13 mouse cellular contexts compared by ENCODE assay signal in the genomic region with DNA sequence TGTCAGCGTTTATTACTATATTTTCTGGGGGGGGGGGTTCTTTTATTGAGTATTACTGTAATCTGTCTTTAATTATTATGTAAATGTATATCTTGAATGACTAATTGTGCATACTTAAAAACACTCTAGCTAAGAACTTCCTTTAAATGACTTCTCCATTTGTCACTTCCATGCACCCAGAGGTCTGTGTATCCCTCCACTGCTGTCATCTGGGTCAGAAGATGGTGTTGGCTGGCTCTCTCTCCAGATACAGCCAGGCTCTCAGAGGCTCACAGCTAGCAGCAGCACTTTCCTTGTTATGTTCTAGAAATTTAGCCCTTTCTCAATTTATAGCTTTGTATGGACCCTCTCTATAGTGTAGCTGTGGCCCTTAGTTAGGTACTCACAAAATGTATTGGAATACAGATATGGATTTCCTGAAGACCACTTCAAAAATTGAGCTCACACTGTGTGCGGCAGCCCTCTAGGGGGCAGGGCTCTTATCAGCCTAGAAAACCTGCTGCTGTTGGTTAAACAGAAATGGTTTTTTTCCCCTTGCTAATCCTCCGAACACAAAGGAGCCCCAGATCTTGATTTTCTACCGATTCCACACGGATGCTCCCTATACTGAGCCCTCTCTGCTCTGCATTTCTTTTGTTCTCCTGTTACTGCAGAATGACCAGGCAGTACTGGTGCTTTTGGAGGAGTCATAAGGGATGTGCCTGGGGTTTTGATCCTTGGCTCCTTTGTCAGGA. TPM values are rescaled to one million over a fixed set of nuclear protein-coding genes. Genes with fewer than 3 reads are reported as not detected.
DNase-seq lines count a peak whose midpoint lies in the region; ATAC-seq and TF ChIP-seq lines count a peak whose summit lies in the region.
"Had no signal": no experiment of that assay in that cellular context is flagged by ENCODE, and none has a peak within 500 bp of the region (broad histone marks: within the 10 kb centered on the region; RNA-seq: fewer than 3 reads in every experiment).

No protein-coding gene starts in this region.

- no peaks in the 10 kb centered on the region; the same call in 1 of the 2 replicates for H3K4me1 ChIP-seq in hindbrain, embryonic 11.5 days (replicated peaks; ENCODE audit: control insufficient read depth, insufficient read depth, low read length)
- no peaks in the 10 kb centered on the region for H3K4me1 ChIP-seq in hindbrain, embryonic 16.5 days (ENCODE audit: control insufficient read depth, insufficient read depth, low read depth, low read length)
- no peaks in the 10 kb centered on the region for H3K4me1 ChIP-seq in CH12.LX (ENCODE audit: control insufficient read depth in 1 of 2, insufficient read depth in 2 of 2)
- H3K4me1 ChIP-seq: heart, embryonic 15.5 days had no signal

- ATAC-seq in hindbrain, embryonic 11.5 days (ENCODE audit: low FRiP score) = no peak
- no peak for ATAC-seq in hindbrain, embryonic 16.5 days
- ATAC-seq in common myeloid progenitor, adult 5-6 weeks (replicated peaks; ENCODE audit: low read depth, poor library complexity, severe bottlenecking) = peak; percentile 83
- ATAC-seq in erythroid progenitor cell, adult 5-6 weeks (replicated peaks; ENCODE audit: low FRiP score, poor library complexity, severe bottlenecking) = no peak

- dilution Hi-C loops in CH12.LX (cut with MboI; ENCODE audit: extremely low pct_ligation_motif_present, extremely low pct_unique_long_range_greater_than_20kb, low sequenced_read_pairs) = no loop called here

- WGBS in hindbrain, embryonic 11.5 days = 34% methylated on average over 5 of the region's 5 CpGs
- WGBS in hindbrain, embryonic 16.5 days = 32% methylated on average over 5 of the region's 5 CpGs

- TF ChIP-seq POLR2A in CH12.LX (IDR thresholded peaks at IDR 0.05; ENCODE audit: low read depth, low read length) = no peak

- H3K79me2 ChIP-seq in CH12.LX (replicated peaks; ENCODE audit: control insufficient read depth, extremely low read depth, insufficient read depth, poor library complexity, severe bottlenecking) = no peaks in the 10 kb centered on the region

- TF ChIP-seq CTCF in CH12.LX (conservative IDR thresholded peaks at IDR 0.05 in 1 of 2, IDR thresholded peaks at IDR 0.05 in 1 of 2; ENCODE audit: low read depth in 2 of 2, low read length in 2 of 2) = peak in 1 of 2 experiments; percentile 47; a peak in 2 of 4 replicates

- in situ Hi-C loops in CH12.LX (cut with MboI; ENCODE audit: low pct_ligation_motif_present, low pct_unique_long_range_greater_than_20kb, low sequenced_read_pairs) = no loop called here

- H3K27me3 ChIP-seq in hindbrain, embryonic 11.5 days (ENCODE audit: control insufficient read depth, insufficient read depth, low read length) = no peaks in the 10 kb centered on the region
- no peaks in the 10 kb centered on the region for H3K27me3 ChIP-seq in hindbrain, embryonic 16.5 days (replicated peaks; ENCODE audit: control insufficient read depth, insufficient read depth, low read length)
- no peaks in the 10 kb centered on the region for H3K27me3 ChIP-seq in CH12.LX (replicated peaks)
- H3K27me3 ChIP-seq: heart, embryonic 15.5 days had no signal

- H3K4me3 ChIP-seq in hindbrain, embryonic 11.5 days (ENCODE audit: low read depth, low read length) = no peak overlapping the region
- H3K4me3 ChIP-seq in hindbrain, embryonic 16.5 days (ENCODE audit: low read length) = no peak overlapping the region
- no peak overlapping the region for H3K4me3 ChIP-seq in CH12.LX (replicated peaks in 1 of 3; ENCODE audit: low read depth in 2 of 3, low read length in 2 of 3, poor library complexity in 1 of 3)
- H3K4me3 ChIP-seq: heart, embryonic 15.5 days had no signal

- H3K9ac ChIP-seq in hindbrain, embryonic 11.5 days (ENCODE audit: low read depth, low read length) = no peak overlapping the region
- no peak overlapping the region for H3K9ac ChIP-seq in hindbrain, embryonic 16.5 days (ENCODE audit: low read depth, low read length)
- no peak overlapping the region for H3K9ac ChIP-seq in CH12.LX (ENCODE audit: insufficient read depth, low read depth)
- H3K9ac ChIP-seq: heart, embryonic 15.5 days had no signal

- H3K36me3 ChIP-seq in hindbrain, embryonic 11.5 days (ENCODE audit: control insufficient read depth, insufficient read depth, low read length) = no peaks in the 10 kb centered on the region
- no peaks in the 10 kb centered on the region for H3K36me3 ChIP-seq in hindbrain, embryonic 16.5 days (ENCODE audit: control insufficient read depth, insufficient read depth, low read length)
- no peaks in the 10 kb centered on the region for H3K36me3 ChIP-seq in CH12.LX (replicated peaks in 1 of 2; ENCODE audit: control insufficient read depth in 1 of 2, insufficient read depth in 1 of 2, low read length in 1 of 2)
- H3K36me3 ChIP-seq: heart, embryonic 15.5 days had no signal

- no peak overlapping the region for H3K4me2 ChIP-seq in hindbrain, embryonic 11.5 days (replicated peaks; ENCODE audit: low read depth, low read length)
- H3K4me2 ChIP-seq in hindbrain, embryonic 16.5 days (ENCODE audit: low read length) = no peak overlapping the region
- H3K4me2 ChIP-seq in CH12.LX (ENCODE audit: insufficient read depth, low read depth, poor library complexity, severe bottlenecking) = no peak overlapping the region
- H3K4me2 ChIP-seq: heart, embryonic 15.5 days had no signal

- peak; percentile 26 for DNase-seq in hindbrain, embryonic 11.5 days (ENCODE audit: low spot score)
- peak; percentile 6 for DNase-seq in CH12.LX (ENCODE audit: extremely low read depth)
- peak; percentile 12 for DNase-seq in naive thymus-derived CD4-positive, alpha-beta T cell, adult 2 months (ENCODE audit: low read depth)
- DNase-seq in adrenal gland, adult 18-20 months (ENCODE audit: low spot score in 2 of 2) = no peak
- no peak for DNase-seq in kidney, postnatal 4 days
- DNase-seq: adrenal gland, postnatal 14 days; cerebellum, postnatal 25 days had no signal

- no peak; the same call in 1 of the 2 replicates for TF ChIP-seq RAD21 in CH12.LX (IDR thresholded peaks at IDR 0.05; ENCODE audit: low read depth, low read length)

- no peaks in the 10 kb centered on the region for H3K9me3 ChIP-seq in hindbrain, embryonic 11.5 days (ENCODE audit: control insufficient read depth, low read length)
- H3K9me3 ChIP-seq in hindbrain, embryonic 16.5 days (ENCODE audit: control insufficient read depth, low read length) = no peaks in the 10 kb centered on the region
- H3K9me3 ChIP-seq in CH12.LX (replicated peaks; ENCODE audit: low read length) = no peaks in the 10 kb centered on the region
- H3K9me3 ChIP-seq: heart, embryonic 15.5 days had no signal

- H3K27ac ChIP-seq in hindbrain, embryonic 11.5 days (ENCODE audit: low read depth, low read length) = no peak overlapping the region
- H3K27ac ChIP-seq in hindbrain, embryonic 16.5 days (ENCODE audit: low read depth, low read length) = no peak overlapping the region
- no peak overlapping the region for H3K27ac ChIP-seq in CH12.LX (ENCODE audit: insufficient read depth, low read depth)
- H3K27ac ChIP-seq: heart, embryonic 15.5 days had no signal

- no peak for TF ChIP-seq EP300 in CH12.LX (IDR thresholded peaks at IDR 0.05; ENCODE audit: low read length)

TF ChIP-seq in CH12.LX, 34 proteins besides CTCF, POLR2A, EP300 and RAD21:
- no peak for TF ChIP-seq MEF2A (IDR thresholded peaks at IDR 0.05; ENCODE audit: borderline replicate concordance, low read depth, low read length)
- TF ChIP-seq ZMIZ1 (IDR thresholded peaks at IDR 0.05; ENCODE audit: low read depth, low read length) = no peak
- no peak for TF ChIP-seq USF2 (conservative IDR thresholded peaks at IDR 0.05; ENCODE audit: low read depth, low read length)
- no peak for TF ChIP-seq JUND (conservative IDR thresholded peaks at IDR 0.05; ENCODE audit: low read depth, low read length)
- TF ChIP-seq ZNF384 (IDR thresholded peaks at IDR 0.05; ENCODE audit: low read depth, low read length) = no peak
- TF ChIP-seq IRF4 (IDR thresholded peaks at IDR 0.05; ENCODE audit: low read depth, low read length) = no peak
- no peak for TF ChIP-seq GABPA (IDR thresholded peaks at IDR 0.05; ENCODE audit: insufficient replicate concordance, low read depth, low read length)
- TF ChIP-seq SMC3 (IDR thresholded peaks at IDR 0.05; ENCODE audit: low read depth, low read length) = no peak
- TF ChIP-seq ZC3H11A (IDR thresholded peaks at IDR 0.05; ENCODE audit: low read depth, low read length) = no peak
TF ChIP-seq in CH12.LX: peak in this region for 0.

RNA-seq across cellular contexts. Expression of gene Spag6, which starts 40.7 kb away (rescaled TPM):
- polyA plus RNA-seq in hindbrain, embryonic 11.5 days (2014; fragmentation: Nextera tagmentation; extraction: Ambion mirVana) = 0.98 and 1.2 TPM in 2 replicates
- polyA plus RNA-seq in hindbrain, embryonic 16.5 days (2015; fragmentation: Nextera tagmentation; extraction: Ambion mirVana) = 0.06 and 0.14 TPM in 2 replicates
- total RNA-seq in CH12.LX (2012; rRNA removed) (0.34 and 0.63 TPM in 2 replicates), CH12.LX (2014; rRNA removed) (0.45 TPM in 1 of 2 replicates, not detected in the other)
- not detected in 2 replicates for polyA plus RNA-seq in CH12.LX (2012; ENCODE audit: insufficient read length, low read depth)
- total RNA-seq in common myeloid progenitor, adult 5-6 weeks (2017) = not detected in 2 replicates
- total RNA-seq in erythroid progenitor cell, adult 5-6 weeks (2015; ENCODE audit: low replicate concordance) = not detected in 2 replicates
- not detected in 2 replicates for total RNA-seq in erythroid progenitor cell, adult 5-6 weeks (2017; ENCODE audit: low replicate concordance)
- under 1 TPM; 0.51 to 0.66 TPM for total RNA-seq in adrenal gland, adult 18-20 months (2021)
- polyA plus RNA-seq: kidney, embryonic 16.5 days; neural tube, embryonic 14.5 days had no signal

RNA-seq across cellular contexts. Expression of gene Bmi1, which starts 57.7 kb away (rescaled TPM):
- polyA plus RNA-seq in hindbrain, embryonic 11.5 days (2014; fragmentation: Nextera tagmentation; extraction: Ambion mirVana) = 40.6 and 48.8 TPM in 2 replicates
- polyA plus RNA-seq in hindbrain, embryonic 16.5 days (2015; fragmentation: Nextera tagmentation; extraction: Ambion mirVana) = 14.0 and 15.6 TPM in 2 replicates
- total RNA-seq in CH12.LX (2012; rRNA removed) (38.6 and 50.0 TPM in 2 replicates), CH12.LX (2014; rRNA removed) (87.0 and 95.4 TPM in 2 replicates)
- 44.8 and 51.0 TPM in 2 replicates for polyA plus RNA-seq in CH12.LX (2012; ENCODE audit: insufficient read length, low read depth)
- 52.6 and 53.6 TPM in 2 replicates for total RNA-seq in common myeloid progenitor, adult 5-6 weeks (2017)
- total RNA-seq in erythroid progenitor cell, adult 5-6 weeks (2015; ENCODE audit: low replicate concordance) = 2.1 and 12.6 TPM in 2 replicates
- 9.8 and 13.6 TPM in 2 replicates for total RNA-seq in erythroid progenitor cell, adult 5-6 weeks (2017; ENCODE audit: low replicate concordance)
- total RNA-seq in adrenal gland, adult 18-20 months (2021) = 10 to 100 TPM; 63.8 to 81.4 TPM

Comparison
In these comparisons a context has a peak if more than half of its experiments do, and no peak if none do; other contexts are left out.
1. DNase-seq: peak in hindbrain, embryonic 11.5 days (single experiment), CH12.LX (single experiment) and naive thymus-derived CD4-positive, alpha-beta T cell, adult 2 months (single experiment); none in adrenal gland, adult 18-20 months (0 of 2) and kidney, postnatal 4 days (0 of 2).